Mouse (Mus musculus): Measurements from ENCODE around the gene E330021D16Rik. TPM values are rescaled to one million over a fixed set of nuclear protein-coding genes. Genes with fewer than 3 reads are reported as not detected.

E330021D16Rik gene
- total RNA-seq, 2 experiments from 2014 or later = not detected

DNA sequence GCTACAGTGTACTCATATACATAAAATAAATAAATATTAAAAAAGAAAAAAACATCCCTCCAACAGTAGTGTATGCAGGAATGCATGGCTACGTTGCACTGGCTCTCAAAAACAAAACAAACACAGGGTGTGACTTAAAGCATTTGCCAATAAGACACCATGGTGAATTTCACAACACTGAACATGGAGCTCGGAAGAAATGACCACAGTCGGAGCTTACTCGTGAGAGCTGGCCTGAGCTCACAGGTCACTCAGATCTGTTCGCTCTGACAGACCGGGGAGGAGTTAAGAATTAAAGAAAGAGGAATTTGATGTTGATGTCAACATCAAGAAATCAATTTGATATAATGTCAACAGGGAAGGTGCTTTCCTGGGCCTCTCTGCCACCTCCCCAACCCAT lies 18.2 kb upstream of the E330021D16Rik start:
- Histone ChIP-seq H3K4me3 (no peak overlapping the region), H3K27ac (no peak overlapping the region)
- intact Hi-C loops (cut with DNase I) = no loop called here
- DNase-seq (ENCODE audit: extremely low spot score in 1 of 2, low spot score in 2 of 2) = no peak
- TF ChIP-seq CTCF (IDR thresholded peaks at IDR 0.05) = no peak

GRCm38 (mm10) chr6:136431896-136432248 lies 16.5 kb upstream of the E330021D16Rik start:
- intact Hi-C loops (cut with DNase I) = no loop called here
- H3K4me3 ChIP-seq = no peak overlapping the region
- no peak overlapping the region for H3K27ac ChIP-seq
- DNase-seq (ENCODE audit: extremely low spot score in 1 of 2, low spot score in 2 of 2) = no peak
- TF ChIP-seq CTCF (IDR thresholded peaks at IDR 0.05) = no peak

- Histone ChIP-seq H3K4me3 (no peak overlapping the region), H3K27ac (no peak overlapping the region)
- TF ChIP-seq CTCF (IDR thresholded peaks at IDR 0.05) = no peak
- no peak for DNase-seq (ENCODE audit: extremely low spot score in 1 of 2, low spot score in 2 of 2)
- intact Hi-C loops (cut with DNase I) = no loop called here
Measured at GRCm38 (mm10) chr6:136431169-136431895, 16.0 kb upstream of the E330021D16Rik start.

DNA sequence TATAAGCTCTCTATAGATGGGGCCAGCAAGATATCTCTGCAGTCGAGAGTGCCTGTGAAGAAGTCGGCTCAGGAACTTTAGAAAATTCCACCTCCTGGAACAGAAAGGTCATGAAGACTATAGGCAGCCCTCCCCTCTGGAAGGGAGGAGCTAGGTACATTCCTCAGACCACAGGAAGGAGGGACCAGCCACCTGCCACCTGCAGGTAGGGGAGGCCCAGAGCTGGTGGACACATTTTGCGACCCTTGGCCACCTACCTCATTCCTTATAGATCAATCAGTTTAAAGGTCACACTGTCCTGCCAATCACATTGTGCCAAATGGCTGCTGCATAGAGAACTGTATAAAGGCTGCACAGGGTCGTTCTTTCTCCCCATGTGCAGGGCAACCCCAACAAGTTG lies 14.1 kb upstream of the E330021D16Rik start:
- H3K4me3 ChIP-seq = no peak overlapping the region
- DNase-seq (ENCODE audit: extremely low spot score in 1 of 2, low spot score in 2 of 2) = no peak
- intact Hi-C loops (cut with DNase I) = no loop called here
- H3K27ac ChIP-seq = no peak overlapping the region
- TF ChIP-seq CTCF (IDR thresholded peaks at IDR 0.05) = no peak

- no peak for DNase-seq (ENCODE audit: extremely low spot score in 1 of 2, low spot score in 2 of 2)
- Histone ChIP-seq H3K27ac (no peak overlapping the region), H3K4me3 (no peak overlapping the region)
- no peak for TF ChIP-seq CTCF (IDR thresholded peaks at IDR 0.05)
- intact Hi-C loops (cut with DNase I) = no loop called here
Measured at GRCm38 (mm10) chr6:136428412-136428811, 13.0 kb upstream of the E330021D16Rik start.

DNA sequence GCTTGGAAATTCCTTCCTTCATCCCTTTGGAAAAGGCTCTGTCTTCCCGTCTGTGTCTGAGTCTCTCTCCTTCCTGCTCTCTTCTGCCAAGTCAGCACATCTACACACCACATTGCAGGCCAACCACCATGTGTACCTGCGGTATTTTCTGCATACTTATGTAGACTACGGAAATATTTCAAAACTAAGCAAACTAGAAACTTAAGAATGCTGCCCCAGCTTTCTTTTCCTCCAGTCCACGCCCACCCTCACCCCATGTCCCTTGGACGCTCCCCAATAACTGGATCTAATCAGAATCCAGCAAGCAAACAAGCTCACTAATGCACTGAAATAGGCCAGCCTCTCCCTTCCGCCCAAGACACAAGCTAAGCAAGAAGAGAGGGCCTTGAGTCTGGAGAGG lies 11.9 kb upstream of the E330021D16Rik start:
- H3K4me3 ChIP-seq = no peak overlapping the region
- DNase-seq (ENCODE audit: extremely low spot score in 1 of 2, low spot score in 2 of 2) = no peak
- TF ChIP-seq CTCF (IDR thresholded peaks at IDR 0.05) = no peak
- intact Hi-C loops (cut with DNase I) = no loop called here
- H3K27ac ChIP-seq = no peak overlapping the region

GRCm38 (mm10) chr6:136425956-136426355 lies 10.6 kb upstream of the E330021D16Rik start:
- intact Hi-C loops (cut with DNase I) = no loop called here

DNA sequence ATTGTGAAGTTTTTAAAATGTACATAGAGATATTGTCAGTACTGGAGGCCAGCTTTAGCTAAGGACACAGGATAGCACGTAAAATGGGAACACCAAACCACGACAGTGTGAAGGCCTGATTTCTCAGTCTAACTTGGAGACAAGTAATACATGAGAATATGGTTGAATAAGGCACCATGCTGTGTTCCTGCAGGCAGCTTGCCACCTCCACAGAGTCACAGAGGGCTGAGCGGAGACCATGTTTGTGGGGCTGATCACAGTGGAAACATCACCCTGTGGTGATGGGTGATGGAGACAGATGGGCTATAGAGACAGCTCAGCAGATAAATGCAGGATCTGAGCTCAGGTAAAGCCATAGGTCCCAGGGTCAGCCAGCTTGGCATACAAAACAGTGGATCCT lies 8.8 kb upstream of the E330021D16Rik start:
- no peak for TF ChIP-seq CTCF (IDR thresholded peaks at IDR 0.05)
- Histone ChIP-seq H3K4me3 (no peak overlapping the region), H3K27ac (no peak overlapping the region)
- intact Hi-C loops (cut with DNase I) = loop anchor here (5.0 kb wide), 1 partner anchor 298 kb away; no protein-coding TSS in a partner anchor
- DNase-seq (ENCODE audit: extremely low spot score in 1 of 2, low spot score in 2 of 2) = no peak

More at GRCm38 (mm10) chr6:136425956-136426355, 10.6 kb upstream of the E330021D16Rik start:
- DNase-seq (ENCODE audit: extremely low spot score in 1 of 2, low spot score in 2 of 2) = no peak
- Histone ChIP-seq H3K4me3 (no peak overlapping the region), H3K27ac (no peak overlapping the region)
- no peak for TF ChIP-seq CTCF (IDR thresholded peaks at IDR 0.05)

DNA sequence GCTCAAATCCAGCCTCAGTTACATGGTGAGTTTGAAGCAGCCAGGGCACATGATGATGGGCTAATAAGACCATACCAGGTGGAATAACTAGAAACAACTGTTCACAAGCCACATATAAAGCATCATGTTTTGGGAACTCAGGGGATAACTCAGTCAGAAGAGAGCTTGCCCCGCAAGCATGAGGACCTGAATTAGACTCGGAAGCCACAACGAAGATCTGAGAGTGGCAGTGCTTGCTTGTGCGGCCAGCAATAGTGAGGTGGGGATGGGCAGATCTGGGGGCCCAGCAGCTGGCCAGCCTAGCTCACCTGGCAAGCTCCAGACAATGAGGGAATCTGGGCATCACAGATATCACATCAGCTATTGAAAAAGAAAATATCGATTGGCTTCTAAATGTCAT lies 7.8 kb upstream of the E330021D16Rik start:
- DNase-seq (ENCODE audit: extremely low spot score in 1 of 2, low spot score in 2 of 2) = no peak
- H3K27ac ChIP-seq = no peak overlapping the region
- no peak overlapping the region for H3K4me3 ChIP-seq
- TF ChIP-seq CTCF (IDR thresholded peaks at IDR 0.05) = no peak
- intact Hi-C loops (cut with DNase I) = loop anchor here (2.0 to 5.0 kb wide), 2 partner anchors 44 to 299 kb away; no protein-coding TSS in a partner anchor

DNA sequence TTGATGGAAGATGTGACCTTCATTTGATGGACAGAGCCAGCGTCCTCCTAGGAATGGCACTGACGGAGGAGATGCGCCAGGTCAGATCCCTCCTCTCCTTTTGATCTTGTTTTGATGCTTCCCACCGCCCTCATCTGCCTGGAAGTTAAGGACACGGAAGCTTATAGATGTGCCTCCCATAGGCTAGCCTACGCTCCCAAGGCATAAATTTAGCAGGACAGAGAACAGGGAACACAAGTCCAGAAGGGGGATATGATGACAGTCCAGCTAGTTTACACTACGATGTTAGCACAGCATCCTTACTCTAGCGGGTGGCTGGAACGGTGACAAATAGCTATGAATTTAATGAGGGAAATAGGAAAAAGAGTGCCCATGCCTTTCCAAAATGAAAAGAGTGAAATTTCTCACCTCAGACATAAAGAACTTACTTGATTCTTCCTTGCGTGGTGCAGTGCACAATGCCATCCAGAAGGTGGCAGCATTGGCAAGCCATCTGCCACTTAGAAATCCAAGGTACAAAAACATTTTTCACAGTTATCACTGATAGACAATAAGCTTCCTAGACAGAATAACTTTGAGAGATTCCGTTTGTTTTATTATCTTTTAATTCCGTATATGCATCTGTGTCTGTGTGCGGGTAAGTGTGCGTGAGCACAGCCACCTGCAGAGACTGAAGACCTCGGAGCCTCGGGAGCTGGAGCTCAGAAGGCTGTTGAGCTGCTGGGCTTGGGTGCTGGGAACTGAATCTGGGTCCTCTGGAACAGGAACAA lies 6.9 kb upstream of the E330021D16Rik start:
- peak; percentile 96 for TF ChIP-seq CTCF (IDR thresholded peaks at IDR 0.05)
- Histone ChIP-seq H3K4me3 (no peak overlapping the region), H3K27ac (no peak overlapping the region)
- intact Hi-C loops (cut with DNase I) = loop anchor here (1.0 to 5.0 kb wide), 5 partner anchors 45 to 320 kb away; no protein-coding TSS in a partner anchor
- DNase-seq (ENCODE audit: extremely low spot score in 1 of 2, low spot score in 2 of 2) = peak; percentile 44 to 67

- H3K27ac ChIP-seq = no peak overlapping the region
- intact Hi-C loops (cut with DNase I) = loop anchor here (5.0 kb wide), 1 partner anchor 301 kb away; no protein-coding TSS in a partner anchor
- DNase-seq (ENCODE audit: extremely low spot score in 1 of 2, low spot score in 2 of 2) = no peak
- TF ChIP-seq CTCF (IDR thresholded peaks at IDR 0.05) = peak; percentile 36
- H3K4me3 ChIP-seq = no peak overlapping the region
Measured at GRCm38 (mm10) chr6:136421059-136421458, 5.7 kb upstream of the E330021D16Rik start.
